Mouse (Mus musculus) kidney, embryonic 16.5 days (tissue): Measurements from ENCODE around the gene Fam170b. TPM values are rescaled to one million over a fixed set of nuclear protein-coding genes. Genes with fewer than 3 reads are reported as not detected.

Experiments used
- ATAC-seq: fragments of 200-750 bp; cut with Nextera tagmentation; 2 replicates; pipeline ENCODE4 v1.8.0; 2017; ENCODE audit warnings: moderate TSS enrichment; ENCODE audit not compliant: low FRiP score, low TSS enrichment
- H3K27ac ChIP-seq: fragments of 300-500 bp; sonication (generic); 2 replicates; pipeline ENCODE4 v1.5.1; 2014; ENCODE audit warnings: low read length
- H3K27me3 ChIP-seq: fragments of 300-500 bp; sonication (generic); 2 replicates; pipeline ENCODE4 v1.6.1; 2014; ENCODE audit warnings: low read length, control low read depth, mixed read lengths; ENCODE audit not compliant: insufficient read depth
- H3K36me3 ChIP-seq: fragments of 300-500 bp; sonication (generic); 2 replicates; pipeline ENCODE4 v1.6.1; 2014; ENCODE audit warnings: low read length, control low read depth, mixed read lengths; ENCODE audit not compliant: insufficient read depth
- H3K4me1 ChIP-seq: fragments of 300-500 bp; sonication (generic); 2 replicates; pipeline ENCODE4 v1.6.1; 2014; ENCODE audit warnings: low read length, control low read depth, mixed read lengths; ENCODE audit not compliant: insufficient read depth
- H3K4me2 ChIP-seq: fragments of 300-500 bp; sonication (generic); replicated peaks from 2 replicates; pipeline ENCODE4 v1.6.1; 2014; ENCODE audit warnings: low read depth, low read length
- H3K4me3 ChIP-seq: fragments of 300-500 bp; sonication (generic); 2 replicates; pipeline ENCODE4 v1.5.1; 2014; ENCODE audit warnings: mild to moderate bottlenecking, low read length
- H3K9ac ChIP-seq: fragments of 300-500 bp; sonication (generic); replicated peaks from 2 replicates; pipeline ENCODE4 v1.6.1; 2014; ENCODE audit warnings: low read length
- H3K9me3 ChIP-seq: fragments of 300-500 bp; sonication (generic); 2 replicates; pipeline ENCODE4 v1.6.1; 2016; ENCODE audit warnings: low read length, control low read depth
- WGBS: fragments of 180-500 bp; shearing (Covaris S2); extraction: QIAGEN DNeasy Blood & Tissue Kit; methylation state at CpG from one replicate; pipeline ENCODE4 v1.1.7; 2014; 5-methylcytosine and 5-hydroxymethylcytosine counted together
- polyA plus RNA-seq: library from polyadenylated mRNA; unstranded; fragments of >200 nt; fragmentation: Nextera tagmentation; extraction: Ambion mirVana; gene quantifications from 2 replicates; pipeline ENCODE4 v1.2.1, GENCODE M21; 2015

Gene Fam170b
- polyA plus RNA-seq, 1 experiment from 2014 or later = 0.15 TPM

- H3K36me3 ChIP-seq = no peaks in the 10 kb centered on the region
- H3K9ac ChIP-seq = no peak overlapping the region
- peaks cover 12% of the 10 kb centered on the region; the same call in 1 of the 2 replicates for H3K27me3 ChIP-seq
- H3K4me2 ChIP-seq = peak overlapping the region; percentile 75; the same call in 1 of the 2 replicates
- no peak overlapping the region for H3K4me3 ChIP-seq
- ATAC-seq = no peak
- peaks cover 45% of the 10 kb centered on the region for H3K4me1 ChIP-seq
- H3K9me3 ChIP-seq = no peaks in the 10 kb centered on the region
- WGBS = 91% methylated on average over 10 of the region's 10 CpGs
- H3K27ac ChIP-seq = peak overlapping the region; percentile 57; the same call in 1 of the 2 replicates
Observed at GRCm38 (mm10) chr14:32858361-32858760, 24.6 kb downstream of the Fam170b start.

DNA sequence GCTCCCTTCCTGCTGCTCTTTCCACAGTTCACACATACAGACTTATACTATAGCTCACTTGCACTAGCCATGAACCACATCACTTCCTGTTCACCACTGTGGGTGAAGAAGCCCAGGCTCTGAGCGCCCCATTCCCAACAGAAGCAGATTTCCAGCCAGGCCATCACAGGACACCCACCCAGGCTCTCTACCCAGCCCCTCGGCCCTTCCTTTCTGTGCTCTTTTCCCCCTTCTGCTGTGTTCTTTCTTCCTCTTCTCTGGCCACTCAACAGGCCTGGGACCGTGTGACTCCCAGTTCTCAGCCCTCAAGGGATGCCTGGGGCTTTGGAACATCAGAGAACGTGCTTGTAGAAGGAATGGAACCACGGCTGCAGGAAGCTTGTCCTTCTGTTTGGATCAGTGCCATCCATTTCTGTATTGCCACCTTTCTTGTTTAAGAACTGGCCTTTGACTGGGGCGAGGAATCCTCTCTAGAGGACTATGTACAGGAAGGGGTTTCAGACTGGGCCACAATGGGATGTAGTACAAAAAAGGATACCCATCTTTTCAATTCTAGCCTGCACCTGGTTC lies 25.3 kb downstream of the Fam170b start:
- Histone ChIP-seq H3K27ac (peak overlapping the region; percentile 57), H3K4me2 (no peak overlapping the region), H3K36me3 (peaks cover 5% of the 10 kb centered on the region; the same call in 1 of the 2 replicates), H3K4me3 (no peak overlapping the region), H3K9me3 (no peaks in the 10 kb centered on the region), H3K9ac (peak overlapping the region; percentile 4; the same call in 1 of the 2 replicates), H3K27me3 (peaks cover 12% of the 10 kb centered on the region; the same call in 1 of the 2 replicates), H3K4me1 (peaks cover 45% of the 10 kb centered on the region)
- no peak for ATAC-seq
- WGBS = 69% methylated on average over 6 of the region's 6 CpGs

GRCm38 (mm10) chr14:32859831-32860569 lies 26.2 kb downstream of the Fam170b start:
- H3K4me2 ChIP-seq = no peak overlapping the region
- no peak for ATAC-seq
- no peak overlapping the region for H3K4me3 ChIP-seq
- peaks cover 45% of the 10 kb centered on the region for H3K4me1 ChIP-seq
- H3K27me3 ChIP-seq = peaks cover 12% of the 10 kb centered on the region; the same call in 1 of the 2 replicates
- 60% methylated on average over 11 of the region's 11 CpGs for WGBS
- no peak overlapping the region for H3K9ac ChIP-seq
- peak overlapping the region; percentile 16; the same call in 1 of the 2 replicates for H3K27ac ChIP-seq
- H3K36me3 ChIP-seq = peaks cover 5% of the 10 kb centered on the region; the same call in 1 of the 2 replicates
- H3K9me3 ChIP-seq = no peaks in the 10 kb centered on the region

GRCm38 (mm10) chr14:32861149-32861581 lies 27.4 kb downstream of the Fam170b start:
- H3K36me3 ChIP-seq = peaks cover 5% of the 10 kb centered on the region; the same call in 1 of the 2 replicates
- H3K9ac ChIP-seq = no peak overlapping the region
- H3K4me1 ChIP-seq = peaks cover 43% of the 10 kb centered on the region
- H3K27me3 ChIP-seq = peaks cover 12% of the 10 kb centered on the region; the same call in 1 of the 2 replicates
- no peaks in the 10 kb centered on the region for H3K9me3 ChIP-seq
- ATAC-seq = peak; percentile 76
- H3K4me2 ChIP-seq = no peak overlapping the region
- H3K4me3 ChIP-seq = no peak overlapping the region
- 12% methylated on average over 6 of the region's 6 CpGs for WGBS
- peak overlapping the region; percentile 67 for H3K27ac ChIP-seq

DNA sequence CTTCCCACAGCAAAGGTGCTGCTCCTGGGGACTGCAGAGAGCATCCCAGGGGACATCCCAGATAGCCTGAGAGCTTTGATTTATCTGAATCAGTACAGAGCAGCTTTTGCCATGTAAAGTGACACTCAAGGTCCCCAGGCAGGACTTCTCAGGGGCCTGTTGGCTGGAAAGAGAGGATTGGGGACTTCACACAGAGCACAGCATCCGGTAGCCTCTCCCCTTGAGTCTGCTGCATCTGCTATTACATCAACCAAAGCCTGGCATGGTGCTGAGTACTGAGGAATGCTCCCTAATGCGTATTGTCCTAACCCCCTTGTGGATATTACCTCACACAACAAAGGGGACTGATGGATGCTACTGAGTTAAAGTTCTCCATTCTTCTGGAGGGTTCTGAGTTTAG lies 27.9 kb downstream of the Fam170b start:
- Histone ChIP-seq H3K4me3 (no peak overlapping the region), H3K4me1 (peaks cover 40% of the 10 kb centered on the region), H3K36me3 (peaks cover 5% of the 10 kb centered on the region; the same call in 1 of the 2 replicates), H3K9ac (no peak overlapping the region), H3K27ac (peak overlapping the region; percentile 67), H3K4me2 (no peak overlapping the region), H3K9me3 (no peaks in the 10 kb centered on the region), H3K27me3 (peaks cover 12% of the 10 kb centered on the region; the same call in 1 of the 2 replicates)
- no peak for ATAC-seq
- WGBS = 49% methylated on average over 2 of the region's 2 CpGs

DNA sequence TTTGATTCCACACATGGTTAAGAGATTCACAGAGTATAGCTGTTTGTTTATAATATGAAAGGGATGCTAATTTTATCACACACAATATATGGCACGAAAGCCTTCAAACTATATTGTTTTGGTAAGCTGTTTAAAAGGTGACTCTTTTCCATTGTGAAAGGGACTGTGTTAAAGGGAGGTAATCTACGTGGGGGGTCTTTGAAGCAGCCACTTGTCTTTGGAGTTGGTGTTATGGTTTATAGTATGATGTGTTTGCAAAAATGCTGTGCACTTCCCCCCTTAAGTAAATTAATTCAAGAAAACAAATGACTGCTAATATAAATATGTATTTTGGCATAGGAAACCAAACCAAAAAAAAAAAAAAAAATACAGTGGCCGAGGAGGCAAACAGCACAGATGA lies 31.6 kb downstream of the Fam170b start:
- Histone ChIP-seq H3K4me1 (peaks cover 15% of the 10 kb centered on the region), H3K27me3 (no peaks in the 10 kb centered on the region), H3K9ac (no peak overlapping the region), H3K9me3 (no peaks in the 10 kb centered on the region), H3K4me3 (no peak overlapping the region), H3K36me3 (peaks cover 5% of the 10 kb centered on the region; the same call in 1 of the 2 replicates), H3K4me2 (no peak overlapping the region), H3K27ac (no peak overlapping the region)
- WGBS = 64% methylated on average over 3 of the region's 3 CpGs
- no peak for ATAC-seq

- H3K36me3 ChIP-seq = no peaks in the 10 kb centered on the region
- H3K4me1 ChIP-seq = peaks cover 3% of the 10 kb centered on the region; the same call in 1 of the 2 replicates
- no peak overlapping the region for H3K9ac ChIP-seq
- H3K4me2 ChIP-seq = no peak overlapping the region
- H3K27ac ChIP-seq = no peak overlapping the region
- no peaks in the 10 kb centered on the region for H3K27me3 ChIP-seq
- no peak overlapping the region for H3K4me3 ChIP-seq
- ATAC-seq = no peak
- 82% methylated on average over 5 of the region's 5 CpGs for WGBS
- no peaks in the 10 kb centered on the region for H3K9me3 ChIP-seq
Observed at GRCm38 (mm10) chr14:32871963-32872362, 38.2 kb downstream of the Fam170b start.

DNA sequence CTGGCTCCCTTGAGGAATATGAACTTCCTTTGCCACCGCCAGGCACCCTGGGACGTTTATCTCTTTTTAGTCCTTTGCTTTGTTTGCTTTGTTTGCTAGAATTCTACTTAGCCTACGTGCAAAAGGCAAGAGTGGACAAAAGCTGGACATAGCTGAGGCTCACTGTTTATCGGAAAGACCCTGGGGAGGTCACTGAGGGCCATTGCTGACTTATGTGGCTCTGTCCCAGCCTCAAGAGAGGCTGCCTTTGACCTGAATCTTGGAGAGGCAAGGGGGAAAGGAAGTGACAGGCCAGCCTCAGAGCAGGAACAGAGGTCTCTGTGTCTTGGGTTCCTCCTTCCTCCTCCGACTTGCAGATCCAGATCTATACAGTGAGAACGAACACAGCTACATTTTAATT lies 43.8 kb downstream of the Fam170b start:
- H3K4me1 ChIP-seq = peaks cover 3% of the 10 kb centered on the region; the same call in 1 of the 2 replicates
- no peaks in the 10 kb centered on the region for H3K36me3 ChIP-seq
- no peak overlapping the region for H3K4me3 ChIP-seq
- H3K9ac ChIP-seq = no peak overlapping the region
- no peaks in the 10 kb centered on the region for H3K9me3 ChIP-seq
- H3K27me3 ChIP-seq = no peaks in the 10 kb centered on the region
- H3K27ac ChIP-seq = no peak overlapping the region
- no peak overlapping the region for H3K4me2 ChIP-seq
- ATAC-seq = peak; percentile 46
- 66% methylated on average over 6 of the region's 6 CpGs for WGBS

DNA sequence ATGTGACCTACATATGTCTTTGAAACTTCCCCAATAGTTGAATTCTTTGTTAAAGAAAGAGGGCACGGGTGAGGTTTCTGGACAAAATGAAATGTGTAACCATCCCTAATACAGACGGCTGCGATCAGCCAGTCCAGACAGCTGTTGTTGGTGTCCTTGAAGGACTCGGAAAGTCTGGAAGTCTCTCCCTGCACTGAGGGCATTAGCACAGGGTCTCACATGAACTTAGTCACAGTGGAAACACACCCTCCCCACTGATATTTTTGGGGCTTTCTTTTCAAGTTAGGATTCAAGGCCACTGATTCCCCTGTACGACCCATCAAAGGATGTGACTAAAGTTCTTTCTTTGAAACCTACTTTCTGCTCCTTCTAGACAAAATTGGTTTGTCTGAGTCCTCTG lies 46.6 kb downstream of the Fam170b start:
- WGBS = 86% methylated on average over 5 of the region's 5 CpGs
- no peak for ATAC-seq

GRCm38 (mm10) chr14:32881693-32882092 lies 47.9 kb downstream of the Fam170b start:
- no peak for ATAC-seq
- H3K27me3 ChIP-seq = no peaks in the 10 kb centered on the region
- H3K4me2 ChIP-seq = no peak overlapping the region
- peak overlapping the region; percentile 10; the same call in 1 of the 2 replicates for H3K27ac ChIP-seq
- no peaks in the 10 kb centered on the region for H3K9me3 ChIP-seq
- H3K36me3 ChIP-seq = no peaks in the 10 kb centered on the region
- H3K4me3 ChIP-seq = no peak overlapping the region
- no peak overlapping the region for H3K9ac ChIP-seq
- WGBS = 68% methylated on average over 1 of the region's 1 CpGs
- no peaks in the 10 kb centered on the region for H3K4me1 ChIP-seq

More for the DNA sequence above, 46.6 kb downstream of the Fam170b start:
- H3K4me1 ChIP-seq = no peaks in the 10 kb centered on the region
- no peak overlapping the region for H3K4me2 ChIP-seq
- H3K4me3 ChIP-seq = no peak overlapping the region
- no peaks in the 10 kb centered on the region for H3K9me3 ChIP-seq
- H3K27me3 ChIP-seq = no peaks in the 10 kb centered on the region
- H3K9ac ChIP-seq = no peak overlapping the region
- H3K36me3 ChIP-seq = no peaks in the 10 kb centered on the region
- H3K27ac ChIP-seq = no peak overlapping the region
